Comparison of ENCODE assay signal across 19 mouse cellular contexts in the genomic region with DNA sequence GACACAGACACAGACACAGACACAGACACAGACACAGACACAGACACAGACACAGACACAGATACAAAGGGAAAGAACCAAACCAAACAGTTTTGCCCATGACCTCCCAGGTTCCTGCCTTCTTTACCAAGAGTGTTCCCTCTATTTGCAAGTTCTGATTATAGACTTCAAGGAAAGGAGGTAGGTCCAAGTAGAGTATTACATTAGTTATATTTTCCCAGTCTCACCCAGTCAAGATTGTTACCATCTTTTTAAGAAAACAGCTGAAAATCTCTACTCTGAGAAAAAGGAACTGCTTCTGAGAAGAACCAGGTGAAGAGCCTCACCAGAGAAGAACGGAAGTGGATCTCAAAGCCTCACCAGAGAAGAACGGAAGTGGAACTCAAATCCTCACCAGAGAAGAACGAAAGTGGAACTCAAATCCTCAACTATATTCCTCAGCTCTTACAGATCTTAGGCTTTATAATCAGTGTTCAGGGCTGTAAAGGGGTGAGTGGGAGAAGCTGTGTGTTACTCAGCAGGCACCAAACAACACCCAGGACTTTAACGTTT.
DNase-seq lines count a peak whose midpoint lies in the region; ATAC-seq and TF ChIP-seq lines count a peak whose summit lies in the region.
"Had no signal": no experiment of that assay in that cellular context is flagged by ENCODE, and none has a peak within 500 bp of the region (broad histone marks: within the 10 kb centered on the region; RNA-seq: fewer than 3 reads in every experiment).

No protein-coding gene starts in this region.

- peak overlapping the region; percentile 59 for H3K4me3 ChIP-seq in bone marrow macrophage, adult 2 months (ENCODE audit: insufficient read depth, low read length)
- H3K4me3 ChIP-seq: forebrain, embryonic 15.5 days; kidney, embryonic 15.5 days; layer of hippocampus, adult 2 months; limb, embryonic 10.5 days; midbrain, embryonic 13.5 days had no signal

- H3K27ac ChIP-seq in bone marrow macrophage, adult 2 months (ENCODE audit: insufficient read depth, low read depth, low read length): peak overlapping the region; percentile 85
- H3K27ac ChIP-seq: forebrain, embryonic 15.5 days; kidney, embryonic 15.5 days; layer of hippocampus, adult 2 months; limb, embryonic 10.5 days; liver, embryonic 14.5 days; midbrain, embryonic 13.5 days had no signal

- TF ChIP-seq POLR2A in bone marrow macrophage, adult 2 months (IDR thresholded peaks at IDR 0.05; ENCODE audit: borderline replicate concordance, low read depth, low read length): no peak

- peaks cover 25% of the 10 kb centered on the region for H3K4me1 ChIP-seq in bone marrow macrophage, adult 2 months (ENCODE audit: control insufficient read depth, insufficient read depth, low read length)
- H3K4me1 ChIP-seq: kidney, embryonic 15.5 days; limb, embryonic 10.5 days had no signal

- DNase-seq in thymus, postnatal 14 days: peak; percentile 9
- DNase-seq in thymus, adult 18-20 months: no peak
- DNase-seq in gastrocnemius, adult 18-20 months (ENCODE audit: low spot score): no peak
- no peak for DNase-seq in cerebellum, postnatal 14 days
- DNase-seq in layer of hippocampus, adult 18-20 months (ENCODE audit: low spot score in 2 of 2): no peak
- DNase-seq: cerebellum, adult 2 months; gastrocnemius, postnatal 10 days; lung, postnatal 10 days; right cerebral cortex, postnatal 14 days had no signal

- ATAC-seq in megakaryocyte progenitor cell, adult 5-6 weeks (replicated peaks; ENCODE audit: poor library complexity): peak; percentile 95
- ATAC-seq: forebrain, embryonic 15.5 days; hindbrain, embryonic 16.5 days; midbrain, embryonic 13.5 days; Patski had no signal

- TF ChIP-seq CTCF in bone marrow macrophage, adult 2 months (IDR thresholded peaks at IDR 0.05; ENCODE audit: low read depth, low read length): no peak
